Mouse (Mus musculus): Measurements from ENCODE around the gene Fggy. TPM values are rescaled to one million over a fixed set of nuclear protein-coding genes. Genes with fewer than 3 reads are reported as not detected.

The Fggy gene
- total RNA-seq, 2 experiments from 2014 or later, result 7.9 to 9.9 TPM

DNA sequence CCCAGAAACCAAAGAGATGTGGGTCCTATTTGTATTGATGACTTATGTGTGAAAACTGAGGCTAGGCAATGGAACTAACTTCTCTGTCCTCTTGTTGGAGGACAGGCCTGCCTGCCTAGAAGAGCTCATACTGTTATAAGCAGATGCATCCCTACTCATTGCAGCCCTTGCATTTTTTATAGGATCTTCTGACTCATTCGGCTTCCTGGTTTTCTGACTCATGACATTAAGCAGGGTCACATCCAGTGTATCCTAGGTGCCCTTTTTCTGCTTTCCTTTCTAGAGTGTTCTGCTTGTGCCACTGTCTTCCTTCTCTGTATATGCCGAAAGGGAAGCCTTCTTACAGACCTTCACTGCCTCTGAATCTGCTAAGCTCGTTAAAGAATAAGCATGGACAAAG is 158.8 kb downstream of the Fggy start:
- DNase-seq (ENCODE audit: low spot score in 2 of 2), result no peak

- DNase-seq (ENCODE audit: low spot score in 2 of 2), result no peak
These were observed 166.3 kb downstream of the Fggy start for GRCm38 (mm10) chr4:95723615-95724014.

- no peak for DNase-seq (ENCODE audit: low spot score in 2 of 2)
These were observed 169.1 kb downstream of the Fggy start for GRCm38 (mm10) chr4:95726361-95726760.

- DNase-seq (ENCODE audit: low spot score in 2 of 2), result no peak
These were observed 172.0 kb downstream of the Fggy start for GRCm38 (mm10) chr4:95729142-95729826.

DNA sequence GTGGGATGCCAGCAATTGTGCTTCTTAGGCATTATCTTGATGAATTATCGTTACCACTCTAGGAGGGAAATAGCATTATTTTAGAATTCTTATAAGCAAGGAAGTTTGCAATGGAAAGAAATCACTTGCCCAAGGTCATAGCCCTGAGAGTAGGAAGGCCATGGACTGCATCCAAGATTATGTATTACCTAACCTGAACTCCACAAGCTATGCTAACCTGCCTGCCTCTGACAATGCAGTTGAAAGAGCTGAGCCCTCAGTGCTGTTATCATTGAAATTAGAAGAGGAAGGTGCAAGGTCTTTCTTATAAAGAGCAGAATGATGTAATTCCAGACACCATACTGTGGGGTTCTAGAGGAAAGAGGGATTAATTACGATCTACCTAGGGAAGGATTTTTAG is 173.8 kb downstream of the Fggy start:
- DNase-seq (ENCODE audit: low spot score in 2 of 2), result no peak

DNA sequence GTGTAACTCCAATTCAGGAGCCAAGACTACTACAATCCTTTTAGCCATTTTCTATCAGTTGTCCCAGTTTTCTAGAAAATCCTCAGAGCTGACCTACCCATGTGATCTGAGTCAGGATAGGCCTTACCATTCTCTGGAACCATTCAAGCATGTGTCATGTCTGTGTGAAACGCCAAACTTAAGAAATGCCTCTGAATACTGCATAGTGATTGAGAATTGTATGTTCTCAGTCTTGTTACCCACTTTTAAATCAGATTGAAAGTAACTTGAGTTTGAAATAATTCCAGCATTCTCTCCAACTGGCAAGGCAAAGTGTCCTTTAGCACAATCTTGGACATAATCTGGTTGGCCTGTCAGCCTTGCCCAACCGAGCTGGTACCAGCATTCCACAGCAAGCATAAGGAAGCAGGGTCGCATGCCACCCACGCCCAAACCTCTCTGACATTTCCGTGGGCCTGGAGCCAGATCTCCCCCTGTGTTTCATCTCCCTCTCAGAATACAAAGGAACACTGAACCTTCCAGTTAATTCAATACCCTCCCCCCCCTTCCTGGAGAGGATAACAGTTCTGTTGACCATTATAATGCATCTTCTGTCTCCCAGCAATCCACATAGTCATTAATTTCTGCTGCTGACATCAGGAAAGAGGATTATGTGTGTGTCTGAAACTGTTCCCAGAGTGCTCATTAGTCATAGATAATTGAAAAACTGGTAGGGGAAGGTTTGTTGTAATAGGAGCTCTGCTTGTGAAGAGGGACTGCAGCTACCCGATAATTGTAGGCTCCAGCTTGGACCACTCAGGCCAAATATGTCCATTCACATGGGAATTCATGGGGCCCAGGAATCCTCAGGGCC is 176.3 kb downstream of the Fggy start:
- DNase-seq (ENCODE audit: low spot score in 2 of 2), result peak; percentile 43 to 55

GRCm38 (mm10) chr4:95735967-95736366 is 178.7 kb downstream of the Fggy start:
- DNase-seq (ENCODE audit: low spot score in 2 of 2), result no peak

DNA sequence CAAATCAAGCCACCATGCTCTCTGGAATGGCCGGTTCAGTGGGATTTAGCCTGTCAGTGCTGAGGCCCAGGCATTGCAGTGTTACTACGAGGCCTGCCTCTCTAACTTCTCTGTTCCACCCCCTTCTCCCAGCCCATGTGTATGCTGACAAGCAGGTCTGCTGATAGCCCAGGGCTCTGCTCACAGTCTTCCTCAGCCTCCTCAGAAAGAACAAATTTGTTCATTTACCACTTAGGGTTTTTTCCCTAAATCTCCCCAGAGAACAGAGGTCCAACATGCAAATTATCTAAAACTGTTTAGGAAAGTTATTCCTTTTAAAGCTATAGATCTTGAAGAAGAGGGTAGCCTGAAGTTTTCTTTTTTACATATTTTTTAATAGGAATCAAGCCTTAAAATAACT is 179.4 kb downstream of the Fggy start:
- no peak for DNase-seq (ENCODE audit: low spot score in 2 of 2)

- no peak for DNase-seq (ENCODE audit: low spot score in 2 of 2)
These were observed 180.9 kb downstream of the Fggy start for GRCm38 (mm10) chr4:95738179-95738578.

DNA sequence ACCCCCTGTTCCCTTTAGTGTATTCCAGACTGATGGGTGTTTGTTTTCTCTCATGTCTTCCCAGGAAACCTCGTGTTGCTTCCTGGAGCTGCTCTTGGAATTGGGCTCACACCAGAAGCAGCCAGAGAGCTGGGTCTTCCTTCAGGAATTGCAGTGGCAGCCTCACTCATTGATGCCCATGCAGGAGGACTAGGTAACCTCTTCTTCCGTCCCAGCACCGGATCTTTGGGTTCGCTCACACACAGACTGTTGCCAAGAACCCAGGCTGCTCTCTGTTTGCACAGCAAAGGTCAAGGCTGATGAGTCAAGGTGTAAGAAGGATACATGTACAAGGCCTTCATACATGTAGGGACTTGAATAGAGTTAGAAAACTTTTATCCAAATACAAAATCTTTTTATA is 181.4 kb downstream of the Fggy start:
- DNase-seq (ENCODE audit: low spot score in 2 of 2), result no peak

GRCm38 (mm10) chr4:95741115-95741734 is 183.9 kb downstream of the Fggy start:
- DNase-seq (ENCODE audit: low spot score in 2 of 2), result no peak

GRCm38 (mm10) chr4:95742986-95743385 is 185.7 kb downstream of the Fggy start:
- peak in 1 of 2 experiments; percentile 21 for DNase-seq (ENCODE audit: low spot score in 2 of 2)

DNA sequence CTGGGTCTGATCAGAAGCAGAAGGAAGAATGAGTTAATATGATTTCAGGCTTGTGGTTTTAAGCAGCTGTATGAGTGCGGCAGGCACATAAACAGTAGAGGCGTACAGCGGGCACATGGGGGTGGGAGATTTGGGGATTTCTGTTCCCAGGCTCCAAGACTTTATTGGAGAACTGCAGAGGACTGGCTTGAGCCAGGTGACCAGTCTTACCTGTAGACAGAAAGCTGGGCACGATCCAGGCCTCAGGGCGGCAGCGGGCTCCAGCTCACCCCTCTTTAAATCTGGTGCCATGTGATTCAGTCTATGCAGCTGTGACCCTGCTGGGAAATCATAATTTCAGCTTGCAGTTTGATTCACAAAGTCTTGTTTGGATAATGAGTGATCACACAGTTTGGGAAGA is 189.6 kb downstream of the Fggy start:
- no peak for DNase-seq (ENCODE audit: low spot score in 2 of 2)

DNA sequence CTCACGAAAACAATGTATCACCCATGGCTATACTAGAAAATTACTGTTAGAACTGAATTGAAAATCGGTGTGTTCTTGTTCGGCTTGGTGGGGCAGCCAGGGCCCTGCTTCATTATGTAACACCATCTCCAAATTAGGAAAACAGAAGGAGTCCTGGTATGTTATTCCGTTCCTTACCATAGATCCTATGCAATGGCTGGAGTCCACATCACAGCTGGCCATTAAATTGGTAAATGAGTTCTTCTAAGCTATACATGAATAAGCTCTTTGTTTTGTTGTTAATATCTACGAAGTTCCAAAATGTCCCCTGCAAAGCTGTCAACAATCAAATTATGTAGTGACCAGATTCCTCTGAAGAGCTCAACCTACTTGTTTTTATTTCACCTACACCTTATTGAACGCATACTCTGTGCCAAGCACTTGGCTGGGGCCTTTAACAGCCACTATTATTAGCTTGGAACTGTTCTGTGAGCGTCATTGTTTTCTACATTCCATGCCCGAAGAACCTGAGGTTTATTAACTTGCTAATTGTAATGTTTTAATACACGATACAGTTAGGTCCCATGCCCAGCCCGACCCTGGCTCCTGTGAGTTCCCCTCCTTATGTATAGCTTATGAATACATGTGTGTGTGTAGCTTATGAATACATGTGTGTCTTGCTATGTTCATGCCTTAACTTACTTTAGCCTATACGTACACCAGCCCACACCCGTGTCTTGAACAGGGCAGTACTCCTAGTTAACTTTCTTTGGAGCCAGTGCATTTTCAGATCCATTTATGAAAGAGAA is 190.3 kb downstream of the Fggy start:
- DNase-seq (ENCODE audit: low spot score in 2 of 2), result no peak

- no peak for DNase-seq (ENCODE audit: low spot score in 2 of 2)
These were observed 192.9 kb downstream of the Fggy start for GRCm38 (mm10) chr4:95750186-95750585.

DNA sequence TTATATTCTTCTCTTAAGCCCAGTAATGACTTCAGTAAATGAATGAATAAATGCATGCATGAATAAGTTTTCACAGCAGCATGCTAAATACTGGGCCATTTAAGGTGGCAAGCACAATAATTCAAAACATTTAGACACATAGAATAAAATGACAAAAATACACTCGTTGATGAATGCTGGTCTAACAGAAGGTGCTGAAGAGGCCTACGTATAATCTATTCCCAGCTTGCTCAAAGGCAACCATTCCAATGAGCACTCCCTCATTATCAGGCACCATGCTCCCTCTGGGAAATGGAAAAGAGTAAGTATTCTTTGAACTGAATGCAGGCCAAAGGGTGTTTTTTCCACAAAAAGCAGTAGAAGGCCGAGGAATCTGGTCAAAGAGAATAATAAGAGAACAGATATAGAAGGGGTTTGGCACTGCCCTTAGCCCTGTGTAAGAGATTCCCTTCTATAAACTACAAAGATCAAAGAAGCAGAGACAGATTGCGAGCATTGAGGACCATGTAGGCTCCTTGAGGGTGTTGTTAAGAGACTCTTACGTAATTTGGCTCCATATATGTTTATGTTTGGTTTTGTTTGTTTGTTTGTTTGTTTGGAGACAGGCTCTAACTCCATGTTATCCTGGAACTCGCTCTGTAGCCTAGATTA is 195.4 kb downstream of the Fggy start:
- no peak for DNase-seq (ENCODE audit: low spot score in 2 of 2)

GRCm38 (mm10) chr4:95759027-95759731 is 201.9 kb downstream of the Fggy start:
- DNase-seq (ENCODE audit: low spot score in 2 of 2), result no peak

DNA sequence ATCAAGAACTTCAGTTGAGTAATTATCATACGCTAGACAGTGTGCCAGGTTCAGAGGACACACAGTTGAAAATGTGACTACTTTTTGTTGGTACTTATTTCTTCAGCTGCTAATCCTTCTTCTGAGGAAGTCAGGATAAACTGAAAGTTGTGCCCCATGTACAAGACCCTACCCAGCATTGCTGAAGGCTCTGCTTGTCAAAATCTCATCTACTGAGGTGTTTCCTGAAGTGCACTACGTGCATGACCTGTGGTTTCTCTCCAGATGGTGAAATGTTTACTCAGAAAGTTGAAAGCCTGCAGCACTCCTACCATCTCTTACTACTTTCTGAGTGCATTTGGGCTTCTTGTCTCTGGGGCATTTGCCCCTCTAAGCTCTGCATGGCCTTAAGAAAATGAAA is 208.1 kb downstream of the Fggy start:
- DNase-seq (ENCODE audit: low spot score in 2 of 2), result no peak

- no peak for DNase-seq (ENCODE audit: low spot score in 2 of 2)
These were observed 213.2 kb downstream of the Fggy start for GRCm38 (mm10) chr4:95770469-95770868.

- no peak for DNase-seq (ENCODE audit: low spot score in 2 of 2)
These were observed 214.2 kb downstream of the Fggy start for GRCm38 (mm10) chr4:95771542-95771941.

All from layer of hippocampus, postnatal 10 days (tissue).